8 mouse cellular contexts compared by ENCODE assay signal in the genomic region with DNA sequence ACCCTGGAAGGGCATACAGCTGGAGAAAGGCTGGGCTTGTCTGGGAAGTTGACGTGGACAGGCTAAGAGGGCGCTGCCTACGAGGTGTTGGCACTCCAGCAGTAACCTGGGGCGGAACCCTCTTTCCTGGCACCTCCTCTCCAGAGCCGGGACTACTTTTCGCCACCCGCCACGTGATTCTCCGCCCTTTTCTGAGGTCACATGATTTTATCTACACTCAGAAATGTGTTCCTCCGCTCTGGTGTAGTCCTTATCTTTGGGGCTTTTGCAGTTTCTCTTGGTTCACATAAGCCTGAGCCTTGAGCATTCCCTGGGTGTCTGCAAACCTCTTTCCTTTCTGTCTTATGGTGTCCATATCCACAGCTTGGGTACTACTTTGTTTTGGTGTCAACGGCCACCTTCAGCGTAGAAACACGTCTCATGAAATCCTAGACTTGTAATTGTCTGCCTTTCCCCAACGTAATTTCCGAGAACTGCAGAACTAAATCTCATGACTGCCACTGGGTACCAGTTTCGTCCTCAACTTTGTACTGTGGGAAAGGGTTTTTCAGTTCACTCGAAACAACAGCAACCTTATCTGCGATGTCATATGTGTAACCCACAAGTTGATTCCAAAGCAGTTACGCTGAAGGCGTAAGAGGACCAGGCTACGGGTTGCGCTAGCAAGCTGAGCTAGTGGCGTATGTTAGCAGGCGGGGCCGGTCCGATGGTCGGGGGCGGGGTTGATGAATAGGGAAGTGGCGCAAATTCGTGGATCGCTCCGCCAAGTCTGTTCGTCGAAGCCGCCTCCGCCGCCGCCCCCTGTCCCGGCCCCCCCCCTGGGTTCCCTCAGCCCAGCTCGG. TPM values are rescaled to one million over a fixed set of nuclear protein-coding genes. Genes with fewer than 3 reads are reported as not detected.
DNase-seq lines count a peak whose midpoint lies in the region; ATAC-seq and TF ChIP-seq lines count a peak whose summit lies in the region.

A gene (plus strand): TSS at position 294 of the 842 bp plus-strand sequence.

- H3K36me3 ChIP-seq in ES-Bruce4 (ENCODE audit: control insufficient read depth, insufficient read depth, low read length, poor library complexity, severe bottlenecking), result 0 out of 2 replicates have a peak, but pooled peaks cover 5% of the 10 kb centered on the region
- peaks cover 58% of the 10 kb centered on the region for H3K36me3 ChIP-seq in forebrain, embryonic 13.5 days (ENCODE audit: poor library complexity, severe bottlenecking)
- peaks cover 48% of the 10 kb centered on the region for H3K36me3 ChIP-seq in liver, postnatal 0 days (replicated peaks; ENCODE audit: insufficient read depth, low read length)
- H3K36me3 ChIP-seq in neural tube, embryonic 14.5 days (ENCODE audit: control insufficient read depth, insufficient read depth, low read length), result peaks cover 43% of the 10 kb centered on the region

- peak; percentile 78 for TF ChIP-seq EP300 in ES-Bruce4 (IDR thresholded peaks at IDR 0.05; ENCODE audit: insufficient read depth, low read depth, low read length)
- peak; percentile 80 for TF ChIP-seq EP300 in liver, postnatal 0 days (IDR thresholded peaks at IDR 0.05; ENCODE audit: low read depth)

- intact Hi-C loops in heart, postnatal 10 days (cut with DNase I), result loop anchor here (5.0 kb wide), 1 partner anchor 234 kb away; a partner anchor contains a TSS

- peak; percentile 66; the same call in 1 of the 2 replicates for ATAC-seq in cerebellum, adult (ENCODE audit: insufficient number of reproducible peaks, low FRiP score, low TSS enrichment)
- peak; percentile 73 for ATAC-seq in forebrain, embryonic 13.5 days
- peak; percentile 79 for ATAC-seq in liver, postnatal 0 days
- peak; percentile 74 for ATAC-seq in neural tube, embryonic 14.5 days (ENCODE audit: low read depth)

- H3K9me3 ChIP-seq in ES-Bruce4 (replicated peaks; ENCODE audit: control insufficient read depth, insufficient read depth, low read length, poor library complexity, severe bottlenecking), result no peaks in the 10 kb centered on the region
- no peaks in the 10 kb centered on the region for H3K9me3 ChIP-seq in forebrain, embryonic 13.5 days (replicated peaks)
- no peaks in the 10 kb centered on the region for H3K9me3 ChIP-seq in liver, postnatal 0 days (ENCODE audit: low read length)
- no peaks in the 10 kb centered on the region for H3K9me3 ChIP-seq in neural tube, embryonic 14.5 days (ENCODE audit: control insufficient read depth, low read length)

- under 1% methylated on average over 40 of the region's 40 CpGs for WGBS in forebrain, embryonic 13.5 days
- WGBS in large intestine, adult 2 months, result 1% methylated on average over 40 of the region's 40 CpGs
- WGBS in liver, postnatal 0 days (ENCODE audit: insufficient replicate concordance), result under 1% methylated on average over 38 of the region's 40 CpGs
- WGBS in neural tube, embryonic 14.5 days, result under 1% methylated on average over 40 of the region's 40 CpGs

- no peaks in the 10 kb centered on the region for H3K4me1 ChIP-seq in ES-Bruce4 (ENCODE audit: control insufficient read depth, insufficient read depth, low read length)
- peaks cover 25% of the 10 kb centered on the region for H3K4me1 ChIP-seq in forebrain, embryonic 13.5 days
- peaks cover 22% of the 10 kb centered on the region for H3K4me1 ChIP-seq in liver, postnatal 0 days (ENCODE audit: insufficient read depth)
- H3K4me1 ChIP-seq in neural tube, embryonic 14.5 days (ENCODE audit: control insufficient read depth, insufficient read depth, low read length), result peaks cover 12% of the 10 kb centered on the region; the same call in 1 of the 2 replicates

- DNase-seq in heart, postnatal 10 days, result peak; percentile 97
- peak; percentile 93 for DNase-seq in large intestine, adult 2 months (ENCODE audit: low read depth, low spot score)
- peak; percentile 97 for DNase-seq in liver, postnatal 0 days
- peak; percentile 97 for DNase-seq in testis, postnatal 10 days (ENCODE audit: low spot score)

- H3K4me3 ChIP-seq in ES-Bruce4 (ENCODE audit: low read depth, low read length), result peak within 1 kb of the TSS; percentile 99
- peak within 1 kb of the TSS; percentile 66 for H3K4me3 ChIP-seq in forebrain, embryonic 13.5 days
- H3K4me3 ChIP-seq in liver, postnatal 0 days (ENCODE audit: low read depth, low read length), result peak within 1 kb of the TSS; percentile 79
- H3K4me3 ChIP-seq in neural tube, embryonic 14.5 days (ENCODE audit: low read depth, low read length), result peak within 1 kb of the TSS; percentile 55

- peak within 1 kb of the TSS; percentile 89 for H3K27ac ChIP-seq in ES-Bruce4 (ENCODE audit: insufficient read depth, low read length)
- H3K27ac ChIP-seq in forebrain, embryonic 13.5 days, result peak within 1 kb of the TSS; percentile 94
- H3K27ac ChIP-seq in liver, postnatal 0 days (ENCODE audit: low read depth), result peak within 1 kb of the TSS; percentile 84
- H3K27ac ChIP-seq in neural tube, embryonic 14.5 days (ENCODE audit: low read depth, low read length), result peak within 1 kb of the TSS; percentile 90

- no peak for TF ChIP-seq CTCF in ES-Bruce4 (IDR thresholded peaks at IDR 0.05; ENCODE audit: low read depth, low read length)
- TF ChIP-seq CTCF in liver, postnatal 0 days (IDR thresholded peaks at IDR 0.05; ENCODE audit: low read depth), result peak; percentile 15; the same call in 1 of the 2 replicates

- TF ChIP-seq POLR2A in ES-Bruce4 (IDR thresholded peaks at IDR 0.05; ENCODE audit: insufficient read depth, low read length), result peak; percentile 23

- peak within 1 kb of the TSS; percentile 97 for H3K9ac ChIP-seq in ES-Bruce4 (ENCODE audit: low read depth, poor library complexity, severe bottlenecking)
- peak within 1 kb of the TSS; percentile 81 for H3K9ac ChIP-seq in forebrain, embryonic 13.5 days
- H3K9ac ChIP-seq in liver, postnatal 0 days (replicated peaks), result peak within 1 kb of the TSS; percentile 86
- peak within 1 kb of the TSS; percentile 76 for H3K9ac ChIP-seq in neural tube, embryonic 14.5 days (replicated peaks; ENCODE audit: low read depth, low read length)

- peak within 1 kb of the TSS; percentile 79 for H3K4me2 ChIP-seq in forebrain, embryonic 13.5 days
- peak within 1 kb of the TSS; percentile 70 for H3K4me2 ChIP-seq in liver, postnatal 0 days (ENCODE audit: low read depth, low read length)
- peak within 1 kb of the TSS; percentile 78 for H3K4me2 ChIP-seq in neural tube, embryonic 14.5 days (ENCODE audit: low read depth, low read length)

- H3K27me3 ChIP-seq in ES-Bruce4 (ENCODE audit: control insufficient read depth, insufficient read depth, low read length, poor library complexity, severe bottlenecking), result no peaks in the 10 kb centered on the region
- H3K27me3 ChIP-seq in forebrain, embryonic 13.5 days, result no peaks in the 10 kb centered on the region
- H3K27me3 ChIP-seq in liver, postnatal 0 days (ENCODE audit: insufficient read depth, low read length), result no peaks in the 10 kb centered on the region
- H3K27me3 ChIP-seq in neural tube, embryonic 14.5 days (ENCODE audit: control insufficient read depth, insufficient read depth, low read length), result no peaks in the 10 kb centered on the region

RNA-seq across cellular contexts. Expression of the gene that starts here (rescaled TPM):
- 141 and 144 TPM in 2 replicates for polyA plus RNA-seq in ES-Bruce4 (2011; ENCODE audit: insufficient read depth, insufficient read length, low read depth, missing spikeins)
- 598 and 670 TPM in 2 replicates for polyA plus RNA-seq in forebrain, embryonic 13.5 days (2015; fragmentation: Nextera tagmentation; extraction: Ambion mirVana)
- 100 to 1,000 TPM; 275 to 295 TPM for total RNA-seq in heart, postnatal 10 days (2021)
- 527 and 719 TPM in 2 replicates for polyA plus RNA-seq in large intestine, adult 2 months (2012; rRNA removed)
- 305 and 324 TPM in 2 replicates for polyA plus RNA-seq in liver, postnatal 0 days (2015; fragmentation: Nextera tagmentation; extraction: Ambion mirVana)
- 609 and 643 TPM in 2 replicates for polyA plus RNA-seq in neural tube, embryonic 14.5 days (2014; fragmentation: Nextera tagmentation; extraction: Ambion mirVana)

Comparison
In these comparisons a context has a peak if more than half of its experiments do, and no peak if none do; other contexts are left out.
1. Peak in every context shown above with its lines: DNase-seq, ATAC-seq, H3K4me3 ChIP-seq and H3K27ac ChIP-seq.